Mouse (Mus musculus) T-cell, adult 2 months (primary cell): Measurements from ENCODE around the gene Bola2.
"Not testable (repeated sequence)": the region's sequence is repeated elsewhere in the genome, so short reads cannot be mapped to it uniquely, and the experiment has no call there.

Source experiments
- DNase-seq: peaks from one replicate; pipeline ENCODE4 v3.0.0; 2022; ENCODE audit warnings: low spot score

Bola2 gene

GRCm38 (mm10) chr7:126695210-126695611 lies at the start of gene Bola2:
Gene Bola2 (plus strand): TSS chr7:126695401.
- peak; percentile 74 for DNase-seq

- no peak for DNase-seq
Measured at GRCm38 (mm10) chr7:126645708-126646107, 49.5 kb upstream of the Bola2 start.

GRCm38 (mm10) chr7:126648486-126648885 lies 46.7 kb upstream of the Bola2 start:
- DNase-seq = no peak

- peak; percentile 91 for DNase-seq
Measured at GRCm38 (mm10) chr7:126649231-126650051, 45.8 kb upstream of the Bola2 start, which contains the start of gene Sgf29. Gene Sgf29 (plus strand): TSS chr7:126649309.

- DNase-seq = no peak
Measured at GRCm38 (mm10) chr7:126650852-126651251, 44.3 kb upstream of the Bola2 start.

- DNase-seq = no peak
Measured at GRCm38 (mm10) chr7:126653991-126654390, 41.2 kb upstream of the Bola2 start.

- DNase-seq = peak; percentile 75
Measured at GRCm38 (mm10) chr7:126655695-126656094, 39.5 kb upstream of the Bola2 start.

- no peak for DNase-seq
Measured at GRCm38 (mm10) chr7:126657522-126657921, 37.7 kb upstream of the Bola2 start.

GRCm38 (mm10) chr7:126659771-126660170 lies 35.4 kb upstream of the Bola2 start:
- DNase-seq = no peak

- DNase-seq = no peak
Measured at GRCm38 (mm10) chr7:126663646-126664045, 31.6 kb upstream of the Bola2 start.

- no peak for DNase-seq
Measured at GRCm38 (mm10) chr7:126665269-126665668, 29.9 kb upstream of the Bola2 start.

- no peak for DNase-seq
Measured at GRCm38 (mm10) chr7:126667495-126668090, 27.6 kb upstream of the Bola2 start.

- DNase-seq = no peak
Measured at GRCm38 (mm10) chr7:126668452-126668851, 26.7 kb upstream of the Bola2 start.

GRCm38 (mm10) chr7:126670152-126670551 lies 25.0 kb upstream of the Bola2 start:
- no peak for DNase-seq

- no peak for DNase-seq
Measured at GRCm38 (mm10) chr7:126672111-126672510, 23.1 kb upstream of the Bola2 start.

- DNase-seq = no peak
Measured at GRCm38 (mm10) chr7:126675104-126675503, 20.1 kb upstream of the Bola2 start.

GRCm38 (mm10) chr7:126676207-126676606 lies 19.0 kb upstream of the Bola2 start, which contains the start of gene Sult1a1:
Gene Sult1a1 (minus strand): TSS chr7:126676432.
- DNase-seq = no peak

- DNase-seq = no peak
Measured at GRCm38 (mm10) chr7:126676631-126677220, 18.5 kb upstream of the Bola2 start.

GRCm38 (mm10) chr7:126678545-126679341 lies 16.5 kb upstream of the Bola2 start:
- no peak for DNase-seq

- no peak for DNase-seq
Measured at GRCm38 (mm10) chr7:126679683-126680082, 15.5 kb upstream of the Bola2 start.

- no peak for DNase-seq
Measured at GRCm38 (mm10) chr7:126681221-126681620, 14.0 kb upstream of the Bola2 start.

- DNase-seq = not testable (repeated sequence)
Measured at GRCm38 (mm10) chr7:126688156-126688555, 7.0 kb upstream of the Bola2 start.
